ENCODE assay signal across 8 mouse cellular contexts in genomic region chr5:111760721-111761480, GRCm38 (mm10). TPM values are rescaled to one million over a fixed set of nuclear protein-coding genes. Genes with fewer than 3 reads are reported as not detected.
DNase-seq lines count a peak whose midpoint lies in the region; ATAC-seq and TF ChIP-seq lines count a peak whose summit lies in the region.

No protein-coding gene starts in this region.

- no peaks in the 10 kb centered on the region for H3K4me1 ChIP-seq in kidney, adult 2 months (ENCODE audit: control insufficient read depth, insufficient read depth, low read length)
- peaks cover 19% of the 10 kb centered on the region for H3K4me1 ChIP-seq in embryonic facial prominence, embryonic 12.5 days
- no peaks in the 10 kb centered on the region for H3K4me1 ChIP-seq in intestine, postnatal 0 days (replicated peaks; ENCODE audit: control insufficient read depth, insufficient read depth, low read length)
- peaks cover 26% of the 10 kb centered on the region for H3K4me1 ChIP-seq in neural tube, embryonic 11.5 days (ENCODE audit: control insufficient read depth, insufficient read depth, low read length)

- DNase-seq in kidney, adult 2 months = peak; percentile 11
- DNase-seq in kidney, adult 8-10 months = no peak
- peak; percentile 52 for DNase-seq in neural tube, embryonic 11.5 days (ENCODE audit: low spot score)
- no peak for DNase-seq in adrenal gland, postnatal 14 days
- DNase-seq in layer of hippocampus, adult 18-20 months (ENCODE audit: low spot score in 2 of 2) = no peak
- DNase-seq in adrenal gland, postnatal 36 days = no peak

- no peaks in the 10 kb centered on the region for H3K36me3 ChIP-seq in kidney, adult 2 months (ENCODE audit: control insufficient read depth, insufficient read depth, low read length)
- no peaks in the 10 kb centered on the region for H3K36me3 ChIP-seq in embryonic facial prominence, embryonic 12.5 days
- H3K36me3 ChIP-seq in intestine, postnatal 0 days (ENCODE audit: control insufficient read depth, insufficient read depth) = no peaks in the 10 kb centered on the region
- no peaks in the 10 kb centered on the region for H3K36me3 ChIP-seq in neural tube, embryonic 11.5 days (ENCODE audit: control insufficient read depth, insufficient read depth, low read length)

- 25% methylated on average over 10 of the region's 10 CpGs for WGBS in kidney, adult 2 months
- 19% methylated on average over 10 of the region's 10 CpGs for WGBS in embryonic facial prominence, embryonic 12.5 days
- WGBS in intestine, postnatal 0 days = 22% methylated on average over 10 of the region's 10 CpGs
- WGBS in neural tube, embryonic 11.5 days = 22% methylated on average over 10 of the region's 10 CpGs

- H3K9me3 ChIP-seq in embryonic facial prominence, embryonic 12.5 days = no peaks in the 10 kb centered on the region
- H3K9me3 ChIP-seq in intestine, postnatal 0 days (ENCODE audit: control insufficient read depth) = no peaks in the 10 kb centered on the region
- H3K9me3 ChIP-seq in neural tube, embryonic 11.5 days (ENCODE audit: control insufficient read depth, low read length) = no peaks in the 10 kb centered on the region

- no peak overlapping the region for H3K9ac ChIP-seq in embryonic facial prominence, embryonic 12.5 days
- no peak overlapping the region for H3K9ac ChIP-seq in intestine, postnatal 0 days (ENCODE audit: low read depth, low read length)
- peak overlapping the region; percentile 53 for H3K9ac ChIP-seq in neural tube, embryonic 11.5 days (ENCODE audit: low read length)

- H3K4me2 ChIP-seq in embryonic facial prominence, embryonic 12.5 days (replicated peaks) = peak overlapping the region; percentile 59
- peak overlapping the region; percentile 56 for H3K4me2 ChIP-seq in intestine, postnatal 0 days (replicated peaks; ENCODE audit: low read depth)
- peak overlapping the region; percentile 55 for H3K4me2 ChIP-seq in neural tube, embryonic 11.5 days (ENCODE audit: low read depth)

- ATAC-seq in embryonic facial prominence, embryonic 12.5 days (ENCODE audit: insufficient number of reproducible peaks, insufficient read depth, low FRiP score, low TSS enrichment) = no peak
- ATAC-seq in intestine, postnatal 0 days = no peak
- peak; percentile 43; the same call in 1 of the 2 replicates for ATAC-seq in neural tube, embryonic 11.5 days (ENCODE audit: insufficient read depth, low FRiP score, low TSS enrichment)

- TF ChIP-seq CTCF in kidney, adult 2 months (conservative IDR thresholded peaks at IDR 0.05; ENCODE audit: insufficient read depth, insufficient read length, low read depth, low read length) = no peak
- TF ChIP-seq CTCF in intestine, postnatal 0 days (IDR thresholded peaks at IDR 0.05; ENCODE audit: low read depth) = no peak

- no peak overlapping the region for H3K4me3 ChIP-seq in kidney, adult 2 months (ENCODE audit: insufficient read depth, low read depth, low read length)
- peak overlapping the region; percentile 29 for H3K4me3 ChIP-seq in embryonic facial prominence, embryonic 12.5 days
- no peak overlapping the region for H3K4me3 ChIP-seq in intestine, postnatal 0 days (ENCODE audit: low read depth, low read length)
- H3K4me3 ChIP-seq in neural tube, embryonic 11.5 days (ENCODE audit: low read depth, low read length) = peak overlapping the region; percentile 23

- H3K27ac ChIP-seq in kidney, adult 2 months (ENCODE audit: insufficient read depth, low read depth, low read length) = no peak overlapping the region
- H3K27ac ChIP-seq in embryonic facial prominence, embryonic 12.5 days = peak overlapping the region; percentile 71
- no peak overlapping the region for H3K27ac ChIP-seq in intestine, postnatal 0 days (ENCODE audit: low read depth, low read length)
- H3K27ac ChIP-seq in neural tube, embryonic 11.5 days (ENCODE audit: low read depth, low read length) = peak overlapping the region; percentile 88

- H3K27me3 ChIP-seq in kidney, adult 2 months (replicated peaks; ENCODE audit: control insufficient read depth, insufficient read depth, low read length) = no peaks in the 10 kb centered on the region
- no peaks in the 10 kb centered on the region for H3K27me3 ChIP-seq in embryonic facial prominence, embryonic 12.5 days
- no peaks in the 10 kb centered on the region for H3K27me3 ChIP-seq in intestine, postnatal 0 days (replicated peaks; ENCODE audit: control insufficient read depth, insufficient read depth, low read length)
- no peaks in the 10 kb centered on the region for H3K27me3 ChIP-seq in neural tube, embryonic 11.5 days (ENCODE audit: control insufficient read depth, insufficient read depth, low read length)

- no peak for TF ChIP-seq POLR2A in kidney, adult 2 months (IDR thresholded peaks at IDR 0.05; ENCODE audit: low read depth, low read length)

RNA-seq across cellular contexts. Expression of gene Gm26897, which starts 27.2 kb away (rescaled TPM):
- not detected in 2 replicates for polyA plus RNA-seq in kidney, adult 2 months (2012; rRNA removed)
- not detected in 2 replicates for polyA plus RNA-seq in embryonic facial prominence, embryonic 12.5 days (2016; fragmentation: Nextera tagmentation; extraction: Ambion mirVana)
- not detected in 2 replicates for polyA plus RNA-seq in intestine, postnatal 0 days (2015; fragmentation: Nextera tagmentation; extraction: Ambion mirVana)
- polyA plus RNA-seq in neural tube, embryonic 11.5 days (2014; fragmentation: Nextera tagmentation; extraction: Ambion mirVana) = not detected in 2 replicates
- total RNA-seq in adrenal gland, postnatal 14 days (2021) = not detected in 2 replicates
- not detected for total RNA-seq in layer of hippocampus, adult 18-20 months (2021)
- total RNA-seq in adrenal gland, postnatal 36 days (2021) = not detected

Comparison
In these comparisons a context has a peak if more than half of its experiments do, and no peak if none do; other contexts are left out.
1. DNase-seq: peak in kidney, adult 2 months (single experiment) and neural tube, embryonic 11.5 days (single experiment); none in kidney, adult 8-10 months (0 of 2), adrenal gland, postnatal 14 days (single experiment), layer of hippocampus, adult 18-20 months (0 of 2) and adrenal gland, postnatal 36 days (0 of 2).
2. H3K27ac ChIP-seq: peak in embryonic facial prominence, embryonic 12.5 days (single experiment) and neural tube, embryonic 11.5 days (single experiment); none in kidney, adult 2 months (single experiment) and intestine, postnatal 0 days (single experiment).
3. H3K4me3 ChIP-seq: peak in embryonic facial prominence, embryonic 12.5 days (single experiment) and neural tube, embryonic 11.5 days (single experiment); none in kidney, adult 2 months (single experiment) and intestine, postnatal 0 days (single experiment).
4. Peak in every context shown above with its lines, with median percentiles within 50 percentile points of each other: H3K4me2 ChIP-seq.